Mouse (Mus musculus): ENCODE results near the gene Apold1. TPM values are rescaled to one million over a fixed set of nuclear protein-coding genes. Genes with fewer than 3 reads are reported as not detected.

Apold1 gene
- total RNA-seq, 1 experiment from 2014 or later = 0.38 TPM

GRCm38 (mm10) chr6:135019564-135019963 lies 38.0 kb downstream of the Apold1 start:
- no peak for ATAC-seq (replicated peaks; ENCODE audit: insufficient number of reproducible peaks, low FRiP score, low TSS enrichment, poor library complexity, severe bottlenecking)

DNA sequence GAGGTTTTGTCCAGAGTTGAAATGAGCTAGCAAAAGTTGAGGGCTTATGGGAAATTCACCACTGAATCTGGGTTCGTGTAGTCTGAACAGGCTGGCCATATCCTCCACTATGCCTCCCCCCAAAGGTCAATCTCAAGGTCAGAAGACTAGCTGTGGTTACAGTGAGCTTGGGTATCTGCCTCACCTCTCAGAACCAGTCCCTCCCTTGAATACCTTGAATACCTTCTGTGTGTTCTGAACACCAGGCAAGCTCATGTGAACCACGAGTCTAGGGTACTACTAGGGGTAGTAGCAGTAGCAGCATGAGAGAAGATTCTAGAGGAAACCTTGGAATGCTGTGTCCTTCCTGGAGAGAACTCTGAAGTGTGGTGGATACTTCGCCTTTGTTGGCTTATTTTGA lies 40.1 kb downstream of the Apold1 start:
- no peak for ATAC-seq (replicated peaks; ENCODE audit: insufficient number of reproducible peaks, low FRiP score, low TSS enrichment, poor library complexity, severe bottlenecking)

- no peak for ATAC-seq (replicated peaks; ENCODE audit: insufficient number of reproducible peaks, low FRiP score, low TSS enrichment, poor library complexity, severe bottlenecking)
Measured at GRCm38 (mm10) chr6:135023379-135023778, 41.9 kb downstream of the Apold1 start.

DNA sequence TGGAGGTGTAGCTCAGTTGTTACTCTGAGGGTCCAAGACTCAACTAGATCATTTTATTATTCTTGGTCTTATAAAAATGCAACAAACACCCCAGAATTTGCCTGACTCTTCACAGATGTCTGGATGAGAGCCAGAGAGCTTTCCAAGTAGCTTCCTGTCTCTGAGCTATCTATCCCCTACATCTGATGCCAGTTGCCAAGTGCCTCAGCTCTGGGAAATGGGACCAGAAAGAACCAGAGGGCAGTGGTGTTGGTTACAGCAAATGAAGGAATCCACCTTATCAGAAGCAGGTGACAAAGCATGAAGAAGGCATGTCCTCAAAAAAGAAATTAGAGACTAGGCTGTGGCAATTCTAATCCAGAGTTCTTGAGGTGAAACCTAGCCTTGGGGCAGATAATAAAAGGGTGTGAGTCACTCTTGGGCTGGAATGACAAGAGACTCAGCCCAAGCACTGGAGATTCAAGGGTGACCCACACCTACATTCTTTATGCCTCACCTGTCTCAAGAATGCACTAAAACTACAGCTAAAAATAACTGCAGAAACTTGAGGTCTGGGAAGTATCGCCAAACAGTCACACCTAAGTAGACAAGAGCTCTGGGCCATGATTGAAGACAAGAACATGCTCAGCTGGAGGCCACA lies 43.4 kb downstream of the Apold1 start:
- no peak for ATAC-seq (replicated peaks; ENCODE audit: insufficient number of reproducible peaks, low FRiP score, low TSS enrichment, poor library complexity, severe bottlenecking)

GRCm38 (mm10) chr6:135026232-135026631 lies 44.7 kb downstream of the Apold1 start:
- 0 out of 2 replicates have a peak, but pooled peaks have one; percentile 36 for ATAC-seq (replicated peaks; ENCODE audit: insufficient number of reproducible peaks, low FRiP score, low TSS enrichment, poor library complexity, severe bottlenecking)

GRCm38 (mm10) chr6:135026755-135027154 lies 45.2 kb downstream of the Apold1 start:
- ATAC-seq (replicated peaks; ENCODE audit: insufficient number of reproducible peaks, low FRiP score, low TSS enrichment, poor library complexity, severe bottlenecking) = no peak

DNA sequence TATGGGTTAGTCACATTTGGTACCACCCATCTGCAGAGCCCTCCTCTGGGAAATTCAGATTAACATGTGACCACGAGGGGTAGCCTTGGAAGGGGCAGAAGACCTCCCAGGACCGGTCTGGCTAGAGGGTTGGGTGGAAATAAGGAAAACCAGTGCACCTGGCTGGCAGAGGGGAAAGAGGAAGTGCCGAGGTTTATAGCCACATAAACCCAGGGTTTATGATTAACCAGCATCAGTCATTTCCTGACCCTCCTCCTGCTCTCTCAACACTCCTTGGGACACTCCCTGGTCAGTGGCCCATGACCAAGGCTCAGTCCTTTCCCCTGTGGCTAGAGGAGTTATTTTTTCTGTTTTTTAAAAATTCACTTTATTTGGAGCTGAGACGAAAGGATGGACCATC lies 47.7 kb downstream of the Apold1 start:
- ATAC-seq (replicated peaks; ENCODE audit: insufficient number of reproducible peaks, low FRiP score, low TSS enrichment, poor library complexity, severe bottlenecking) = no peak

Other genes with a start within 250 kb of the Apold1 start
- 234 to 312 TPM (median 310 TPM) in 3 replicates for gene Dusp16, start 189.1 kb upstream of the Apold1 start, total RNA-seq (2017)
- 25.9 to 36.8 TPM (median 29.9 TPM) in 3 replicates for gene Crebl2, start 151.6 kb upstream of the Apold1 start, total RNA-seq (2017)
- gene Gpr19, start 83.1 kb upstream of the Apold1 start, total RNA-seq (2017) = 5.4 to 11.0 TPM (median 6.3 TPM) in 3 replicates
- 272 to 301 TPM (median 295 TPM) in 3 replicates for gene Cdkn1b, start 61.3 kb upstream of the Apold1 start, total RNA-seq (2017)
- 104 to 152 TPM (median 151 TPM) in 3 replicates for gene Ddx47, start 29.9 kb downstream of the Apold1 start, total RNA-seq (2017)
- gene Gprc5a, start 83.9 kb downstream of the Apold1 start, total RNA-seq (2017) = 0.67 to 1.6 TPM (median 0.85 TPM) in 3 replicates
- gene Gprc5d, start 136.6 kb downstream of the Apold1 start, total RNA-seq (2017) = not detected in 3 replicates
- 0.86 to 3.1 TPM (median 1.3 TPM) in 3 replicates for gene Fam234b, start 216.3 kb downstream of the Apold1 start, total RNA-seq (2017)
- 1.1 to 4.2 TPM (median 1.6 TPM) in 3 replicates for gene Hebp1, start 216.3 kb downstream of the Apold1 start, total RNA-seq (2017)

Data from monocyte, adult 5-6 weeks (primary cell).